Mouse (Mus musculus): ENCODE results near the gene Ormdl2. TPM values are rescaled to one million over a fixed set of nuclear protein-coding genes. Genes with fewer than 3 reads are reported as not detected.

Ormdl2 gene
- polyA plus RNA-seq, 1 experiment from 2014 or later, result 111 TPM

DNA sequence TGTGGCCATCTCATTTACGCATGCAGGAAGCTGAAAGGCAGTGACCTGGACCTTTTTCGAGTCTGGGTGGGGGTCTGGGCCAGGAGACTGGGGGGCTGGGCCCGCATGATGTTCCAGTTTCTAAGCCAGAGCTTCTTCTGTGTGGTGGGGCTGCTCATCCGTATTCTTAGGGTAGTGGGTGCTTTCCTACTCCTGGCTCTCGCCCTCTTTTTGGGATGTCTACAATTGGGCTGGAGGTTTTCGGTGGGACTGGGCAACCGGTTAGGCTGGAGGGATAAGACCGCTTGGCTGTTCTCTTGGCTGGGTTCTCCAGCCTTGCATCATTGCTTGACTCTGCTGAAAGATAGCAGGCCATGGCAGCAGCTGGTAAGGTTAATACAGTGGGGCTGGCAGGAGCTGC lies 14.4 kb downstream of the Ormdl2 start:
- DNase-seq (ENCODE audit: low spot score) (no peak), ATAC-seq (ENCODE audit: low FRiP score, low TSS enrichment) (no peak)
- no peak overlapping the region for H3K27ac ChIP-seq (replicated peaks)
- H3K4me3 ChIP-seq (ENCODE audit: low read depth, low read length), result peak overlapping the region; percentile 6; the same call in 1 of the 2 replicates
- TF ChIP-seq CTCF (IDR thresholded peaks at IDR 0.05; ENCODE audit: low read depth), result no peak
- TF ChIP-seq EP300 (optimal IDR thresholded peaks at IDR 0.05), result no peak
- WGBS, result 72% methylated on average over 8 of the region's 8 CpGs
- no peaks in the 10 kb centered on the region for H3K9me3 ChIP-seq (ENCODE audit: control insufficient read depth, low read length)
- no peaks in the 10 kb centered on the region for H3K27me3 ChIP-seq (ENCODE audit: control insufficient read depth, insufficient read depth, low read length)
- peak overlapping the region; percentile 57 for H3K4me2 ChIP-seq (replicated peaks; ENCODE audit: low read depth)
- peaks cover 10% of the 10 kb centered on the region for H3K4me1 ChIP-seq (replicated peaks; ENCODE audit: control insufficient read depth, insufficient read depth)
- H3K36me3 ChIP-seq (ENCODE audit: control insufficient read depth, insufficient read depth, low read length), result peaks cover 3% of the 10 kb centered on the region; the same call in 1 of the 2 replicates
- peak overlapping the region; percentile 41; the same call in 1 of the 2 replicates for H3K9ac ChIP-seq (ENCODE audit: low read length)

DNA sequence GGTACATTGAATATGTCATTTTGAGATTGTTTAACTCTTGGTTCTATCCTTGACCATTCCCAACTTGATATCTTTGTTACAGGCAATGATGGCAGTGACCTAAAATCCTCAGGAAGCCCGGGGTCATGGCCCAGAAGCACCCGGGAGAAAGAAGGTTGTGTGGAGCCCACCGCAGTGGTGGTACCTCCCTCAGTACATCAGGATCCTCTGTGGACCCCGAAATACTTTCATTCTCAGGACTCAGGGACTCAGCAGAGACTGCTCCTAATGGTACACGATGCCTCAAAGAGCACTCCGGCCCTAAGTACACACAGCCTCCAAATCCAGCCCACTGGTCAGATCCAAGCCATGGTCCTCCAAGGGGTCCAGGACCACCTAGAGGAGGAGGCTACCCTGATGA lies 15.4 kb downstream of the Ormdl2 start:
- Histone ChIP-seq H3K4me3 (ENCODE audit: low read depth, low read length) (peak overlapping the region; percentile 75), H3K36me3 (ENCODE audit: control insufficient read depth, insufficient read depth, low read length) (peaks cover 6% of the 10 kb centered on the region; the same call in 1 of the 2 replicates), H3K4me2 (replicated peaks; ENCODE audit: low read depth) (peak overlapping the region; percentile 57), H3K4me1 (replicated peaks; ENCODE audit: control insufficient read depth, insufficient read depth) (peaks cover 10% of the 10 kb centered on the region), H3K9me3 (ENCODE audit: control insufficient read depth, low read length) (no peaks in the 10 kb centered on the region), H3K9ac (ENCODE audit: low read length) (peak overlapping the region; percentile 65), H3K27ac (replicated peaks) (no peak overlapping the region; the same call in 1 of the 2 replicates), H3K27me3 (ENCODE audit: control insufficient read depth, insufficient read depth, low read length) (no peaks in the 10 kb centered on the region)
- DNase-seq (ENCODE audit: low spot score) (no peak), ATAC-seq (ENCODE audit: low FRiP score, low TSS enrichment) (no peak)
- WGBS, result 37% methylated on average over 6 of the region's 6 CpGs
- TF ChIP-seq EP300 (optimal IDR thresholded peaks at IDR 0.05) (no peak), CTCF (IDR thresholded peaks at IDR 0.05; ENCODE audit: low read depth) (no peak)

DNA sequence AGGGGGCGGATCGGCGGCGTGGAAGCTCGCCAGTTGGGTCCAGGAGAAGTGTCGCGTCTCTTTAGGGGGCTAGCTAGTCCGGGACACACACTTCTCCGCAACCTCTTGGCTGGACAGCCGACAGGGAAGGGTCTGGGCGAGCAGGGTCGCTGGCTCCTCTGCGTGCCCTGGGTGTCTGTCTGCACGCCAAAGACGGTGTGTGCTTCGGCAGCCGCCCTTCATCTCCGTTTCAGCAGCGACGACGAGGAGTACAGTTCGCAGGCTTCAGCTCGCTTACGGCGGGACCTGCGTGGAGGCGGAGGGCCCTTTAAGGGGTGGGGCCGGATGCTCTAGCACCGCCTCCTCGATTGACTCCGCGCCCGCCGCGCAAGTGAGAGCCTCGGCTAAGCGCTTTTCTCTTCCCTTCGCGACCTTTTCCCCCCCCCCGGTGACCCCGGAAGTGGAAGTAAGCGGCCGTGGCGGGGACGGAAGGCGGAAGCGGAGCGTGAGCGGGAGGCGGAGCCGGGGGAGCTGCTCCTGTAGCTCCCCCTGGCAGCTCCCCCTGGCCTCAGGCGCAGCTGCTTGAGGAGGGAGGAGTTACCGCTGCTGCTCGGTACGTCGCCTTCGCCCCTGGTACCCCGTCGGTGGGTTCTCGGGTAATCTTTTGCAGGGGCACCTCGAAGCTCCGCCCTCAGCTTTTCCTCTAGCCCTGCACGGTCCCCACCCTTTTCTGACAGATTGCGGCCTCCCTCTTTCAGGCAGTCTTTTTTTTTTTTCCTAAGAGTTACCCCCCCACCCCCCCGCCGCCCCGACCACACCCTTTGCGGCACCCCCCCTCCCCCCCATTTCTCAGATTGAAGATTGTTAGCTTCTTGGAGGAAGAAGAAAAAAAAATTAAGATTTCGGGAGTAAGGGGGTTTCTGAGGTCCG lies 16.1 kb downstream of the Ormdl2 start:
- no peaks in the 10 kb centered on the region for H3K27me3 ChIP-seq (ENCODE audit: control insufficient read depth, insufficient read depth, low read length)
- WGBS, result 1% methylated on average over 69 of the region's 70 CpGs
- ATAC-seq (ENCODE audit: low FRiP score, low TSS enrichment) (peak; percentile 96), DNase-seq (ENCODE audit: low spot score) (peak; percentile 99)
- no peaks in the 10 kb centered on the region for H3K9me3 ChIP-seq (ENCODE audit: control insufficient read depth, low read length)
- peaks cover 10% of the 10 kb centered on the region for H3K4me1 ChIP-seq (replicated peaks; ENCODE audit: control insufficient read depth, insufficient read depth)
- peak overlapping the region; percentile 75 for H3K4me3 ChIP-seq (ENCODE audit: low read depth, low read length)
- H3K4me2 ChIP-seq (replicated peaks; ENCODE audit: low read depth), result peak overlapping the region; percentile 83
- peak overlapping the region; percentile 89 for H3K9ac ChIP-seq (ENCODE audit: low read length)
- peak; percentile 84 for TF ChIP-seq EP300 (optimal IDR thresholded peaks at IDR 0.05)
- TF ChIP-seq CTCF (IDR thresholded peaks at IDR 0.05; ENCODE audit: low read depth), result peak; percentile 57
- H3K27ac ChIP-seq (replicated peaks), result peak overlapping the region; percentile 99
- peaks cover 8% of the 10 kb centered on the region; the same call in 1 of the 2 replicates for H3K36me3 ChIP-seq (ENCODE audit: control insufficient read depth, insufficient read depth, low read length)

DNA sequence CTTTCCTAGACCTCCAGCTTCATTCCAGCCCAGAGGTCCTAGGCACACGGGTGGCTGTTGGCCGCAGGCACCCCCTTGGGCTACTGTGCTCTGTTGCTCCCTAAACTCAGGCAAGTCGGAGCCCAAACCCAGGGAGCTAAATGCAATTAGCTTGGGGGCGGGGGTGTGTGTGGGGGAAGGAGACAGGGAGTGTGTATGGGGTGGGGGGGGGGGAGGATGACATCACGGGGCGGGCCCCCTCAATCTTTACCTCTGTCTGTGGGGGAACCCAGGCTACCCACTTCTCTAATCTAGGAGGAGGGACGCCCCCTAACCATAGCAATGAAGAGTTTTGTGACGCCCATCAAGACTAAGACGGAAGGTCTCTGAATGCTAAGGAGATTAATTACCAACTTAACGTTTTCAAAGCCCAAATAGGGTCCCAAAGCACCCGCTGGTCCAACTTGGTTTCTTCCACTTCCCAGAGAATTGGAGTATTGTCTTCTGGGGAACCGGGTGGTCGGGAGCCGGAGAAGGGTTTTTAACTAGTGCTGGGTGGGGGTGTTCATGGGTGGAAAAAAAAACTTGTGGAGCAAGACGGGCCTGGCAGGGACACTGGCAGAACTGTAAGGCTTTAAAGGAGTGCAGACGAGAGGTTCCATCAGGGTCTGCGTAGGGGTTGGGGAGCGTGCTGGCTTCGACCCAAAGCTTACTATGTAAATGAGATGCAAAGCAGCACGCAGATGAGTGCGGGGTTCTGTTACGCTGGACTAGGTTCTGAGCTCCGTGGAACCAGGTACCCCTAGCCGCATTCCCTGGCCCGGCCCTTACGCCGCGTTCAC lies 17.0 kb downstream of the Ormdl2 start, which contains the start of gene Tmem198b:
Gene Tmem198b (minus strand): TSS at position 100 of the 821 bp plus-strand sequence.
- under 1% methylated on average over 28 of the region's 28 CpGs for WGBS
- TF ChIP-seq CTCF (IDR thresholded peaks at IDR 0.05; ENCODE audit: low read depth), result no peak
- no peak for TF ChIP-seq EP300 (optimal IDR thresholded peaks at IDR 0.05)
- Histone ChIP-seq H3K4me2 (replicated peaks; ENCODE audit: low read depth) (peak within 1 kb of the TSS; percentile 83), H3K9me3 (ENCODE audit: control insufficient read depth, low read length) (no peaks in the 10 kb centered on the region), H3K27me3 (ENCODE audit: control insufficient read depth, insufficient read depth, low read length) (no peaks in the 10 kb centered on the region), H3K27ac (replicated peaks) (peak within 1 kb of the TSS; percentile 99), H3K4me3 (ENCODE audit: low read depth, low read length) (peak within 1 kb of the TSS; percentile 75), H3K36me3 (ENCODE audit: control insufficient read depth, insufficient read depth, low read length) (peaks cover 8% of the 10 kb centered on the region; the same call in 1 of the 2 replicates), H3K4me1 (replicated peaks; ENCODE audit: control insufficient read depth, insufficient read depth) (peaks cover 10% of the 10 kb centered on the region), H3K9ac (ENCODE audit: low read length) (peak within 1 kb of the TSS; percentile 89)
- ATAC-seq (ENCODE audit: low FRiP score, low TSS enrichment) (peak; percentile 46), DNase-seq (ENCODE audit: low spot score) (peak; percentile 74)

DNA sequence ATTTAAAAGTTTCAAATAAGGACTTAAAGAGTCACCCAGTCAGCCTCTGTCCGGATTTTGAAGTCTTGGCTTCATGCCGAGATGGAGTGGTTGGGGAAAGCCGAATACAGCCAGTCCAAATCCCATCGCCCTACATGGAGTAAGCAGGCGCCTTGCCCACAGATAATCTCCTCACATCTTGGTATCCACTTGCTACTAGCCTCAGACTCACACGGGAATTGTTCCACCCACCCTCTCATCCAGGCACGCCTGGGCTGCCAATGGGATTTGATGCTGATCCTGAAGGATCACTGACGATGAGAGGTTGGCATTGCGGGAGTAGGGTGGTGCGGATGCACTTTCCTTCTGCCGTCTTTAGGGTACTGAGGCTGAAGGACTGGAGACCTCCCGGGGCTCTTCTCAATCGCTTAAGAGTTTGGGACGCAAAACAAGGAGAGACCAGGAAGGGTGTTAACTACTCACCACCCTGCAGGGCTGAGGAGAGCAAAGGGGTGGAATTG lies 17.6 kb downstream of the Ormdl2 start, which contains the start of gene Dnajc14:
Gene Dnajc14 (plus strand): TSS at position 292 of the 500 bp plus-strand sequence.
- Histone ChIP-seq H3K4me1 (replicated peaks; ENCODE audit: control insufficient read depth, insufficient read depth) (peaks cover 10% of the 10 kb centered on the region), H3K27ac (replicated peaks) (peak within 1 kb of the TSS; percentile 99), H3K27me3 (ENCODE audit: control insufficient read depth, insufficient read depth, low read length) (no peaks in the 10 kb centered on the region), H3K9ac (ENCODE audit: low read length) (peak within 1 kb of the TSS; percentile 89), H3K9me3 (ENCODE audit: control insufficient read depth, low read length) (no peaks in the 10 kb centered on the region), H3K4me2 (replicated peaks; ENCODE audit: low read depth) (peak within 1 kb of the TSS; percentile 83), H3K36me3 (ENCODE audit: control insufficient read depth, insufficient read depth, low read length) (peaks cover 10% of the 10 kb centered on the region; the same call in 1 of the 2 replicates), H3K4me3 (ENCODE audit: low read depth, low read length) (peak within 1 kb of the TSS; percentile 75)
- TF ChIP-seq EP300 (optimal IDR thresholded peaks at IDR 0.05) (no peak), CTCF (IDR thresholded peaks at IDR 0.05; ENCODE audit: low read depth) (no peak)
- DNase-seq (ENCODE audit: low spot score), result peak; percentile 57
- ATAC-seq (ENCODE audit: low FRiP score, low TSS enrichment), result peak; percentile 36
- under 1% methylated on average over 14 of the region's 14 CpGs for WGBS

Data from stomach, postnatal 0 days (tissue).